Mouse (Mus musculus) hindlimb bud, embryonic 11.5 days (tissue): Measurements from ENCODE around the gene Erp27.

Source experiments
- DNase-seq: peaks from one replicate; pipeline ENCODE4 v3.0.0-alpha.2; 2012; ENCODE audit warnings: low read depth, low spot score; ENCODE audit errors: extremely low spot score

Gene Erp27

GRCm38 (mm10) chr6:136939326-136940187 lies 17.6 kb upstream of the Erp27 start:
- no peak for DNase-seq

GRCm38 (mm10) chr6:136938331-136939126 lies 16.5 kb upstream of the Erp27 start:
- DNase-seq, result no peak

GRCm38 (mm10) chr6:136937117-136937516 lies 15.1 kb upstream of the Erp27 start:
- DNase-seq, result no peak

- DNase-seq, result no peak
Measured at GRCm38 (mm10) chr6:136936361-136936760, 14.4 kb upstream of the Erp27 start.

- no peak for DNase-seq
Measured at GRCm38 (mm10) chr6:136935233-136935632, 13.3 kb upstream of the Erp27 start.

- DNase-seq, result no peak
Measured at GRCm38 (mm10) chr6:136934068-136934467, 12.1 kb upstream of the Erp27 start.

- no peak for DNase-seq
Measured at GRCm38 (mm10) chr6:136931246-136931645, 9.3 kb upstream of the Erp27 start.

GRCm38 (mm10) chr6:136930677-136931076 lies 8.7 kb upstream of the Erp27 start:
- DNase-seq, result no peak

GRCm38 (mm10) chr6:136927626-136928025 lies 5.6 kb upstream of the Erp27 start:
- DNase-seq, result no peak

GRCm38 (mm10) chr6:136925049-136925448 lies 3.1 kb upstream of the Erp27 start:
- DNase-seq, result no peak

- no peak for DNase-seq
Measured at GRCm38 (mm10) chr6:136923532-136923931, 1.6 kb upstream of the Erp27 start, which contains the start of gene Pde6h. Pde6h (plus strand) TSS chr6:136923832.

GRCm38 (mm10) chr6:136922871-136923270 lies 891 bp upstream of the Erp27 start:
- DNase-seq, result no peak

- no peak for DNase-seq
Measured at GRCm38 (mm10) chr6:136921601-136922000, 379 bp downstream of the Erp27 start.

- DNase-seq, result no peak
Measured at GRCm38 (mm10) chr6:136920320-136921257, 1.4 kb downstream of the Erp27 start.

- no peak for DNase-seq
Measured at GRCm38 (mm10) chr6:136917885-136918284, 4.1 kb downstream of the Erp27 start.

- DNase-seq, result no peak
Measured at GRCm38 (mm10) chr6:136915721-136916395, 6.1 kb downstream of the Erp27 start.

GRCm38 (mm10) chr6:136914234-136914633 lies 7.7 kb downstream of the Erp27 start:
- no peak for DNase-seq

- DNase-seq, result no peak
Measured at GRCm38 (mm10) chr6:136913384-136914126, 8.4 kb downstream of the Erp27 start.

GRCm38 (mm10) chr6:136912751-136913265 lies 9.2 kb downstream of the Erp27 start:
- no peak for DNase-seq
